In genomic region chr5:134883077-134883476, GRCm38 (mm10) we compare ENCODE assay signal across 14 mouse cellular contexts. TPM values are rescaled to one million over a fixed set of nuclear protein-coding genes. Genes with fewer than 3 reads are reported as not detected.
DNase-seq lines count a peak whose midpoint lies in the region; ATAC-seq lines count a peak whose summit lies in the region.
"Had no signal": no experiment of that assay in that cellular context is flagged by ENCODE, and none has a peak within 500 bp of the region (broad histone marks: within the 10 kb centered on the region; RNA-seq: fewer than 3 reads in every experiment).

No protein-coding gene starts in this region.

- 54% methylated on average over 3 of the region's 3 CpGs for WGBS in midbrain, embryonic 15.5 days

- intact Hi-C loops in left cerebral cortex, postnatal 4 days (cut with DNase I) = no loop called here
- intact Hi-C loops in left cerebral cortex, postnatal 25 days (cut with DNase I) = no loop called here

- no peaks in the 10 kb centered on the region for H3K4me1 ChIP-seq in midbrain, embryonic 15.5 days
- H3K4me1 ChIP-seq: heart, embryonic 15.5 days had no signal

- no peaks in the 10 kb centered on the region for H3K27me3 ChIP-seq in midbrain, embryonic 15.5 days (replicated peaks)
- H3K27me3 ChIP-seq: forebrain, embryonic 12.5 days had no signal

- no peaks in the 10 kb centered on the region for H3K36me3 ChIP-seq in midbrain, embryonic 15.5 days (replicated peaks)
- H3K36me3 ChIP-seq: forebrain, embryonic 12.5 days; heart, embryonic 15.5 days had no signal

- H3K4me3 ChIP-seq in midbrain, embryonic 15.5 days = no peak overlapping the region
- H3K4me3 ChIP-seq: forebrain, embryonic 12.5 days; heart, embryonic 15.5 days had no signal

- H3K4me2 ChIP-seq in midbrain, embryonic 15.5 days = no peak overlapping the region
- H3K4me2 ChIP-seq: forebrain, embryonic 12.5 days; heart, embryonic 15.5 days had no signal

- H3K9ac ChIP-seq in midbrain, embryonic 15.5 days = no peak overlapping the region
- H3K9ac ChIP-seq: forebrain, embryonic 12.5 days; heart, embryonic 15.5 days had no signal

- no peak overlapping the region for H3K27ac ChIP-seq in midbrain, embryonic 15.5 days
- H3K27ac ChIP-seq: forebrain, embryonic 12.5 days; heart, embryonic 15.5 days had no signal

- DNase-seq in left cerebral cortex, postnatal 4 days = peak; percentile 80
- DNase-seq in left cerebral cortex, postnatal 25 days (ENCODE audit: low spot score in 2 of 2) = no peak
- peak; percentile 86 for DNase-seq in cerebellum, adult 9-10 months
- peak; percentile 51 to 62 for DNase-seq in heart, adult 9 months (ENCODE audit: low spot score in 2 of 2)
- peak; percentile 14 for DNase-seq in lung, postnatal 25 days (ENCODE audit: low spot score)
- DNase-seq in retina, postnatal 1 day = no peak
- DNase-seq: kidney, adult 8-10 months; layer of hippocampus, postnatal 36 days; liver had no signal

- H3K9me3 ChIP-seq in midbrain, embryonic 15.5 days = no peaks in the 10 kb centered on the region
- H3K9me3 ChIP-seq: forebrain, embryonic 12.5 days; heart, embryonic 15.5 days had no signal

- ATAC-seq in midbrain, embryonic 15.5 days (replicated peaks) = no peak

RNA-seq across cellular contexts. Expression of gene Tmem270, which starts 23.5 kb away (rescaled TPM):
- not detected for total RNA-seq in left cerebral cortex, postnatal 4 days (2021)
- not detected for total RNA-seq in left cerebral cortex, postnatal 25 days (2021)
- not detected in 2 replicates for polyA plus RNA-seq in midbrain, embryonic 15.5 days (2015; fragmentation: Nextera tagmentation; extraction: Ambion mirVana)
- total RNA-seq: layer of hippocampus, postnatal 36 days; megakaryocyte, adult 5-6 weeks had no signal
- polyA plus RNA-seq: embryonic facial prominence, embryonic 11.5 days; forebrain, embryonic 12.5 days; heart, embryonic 15.5 days had no signal

RNA-seq across cellular contexts. Expression of gene Cldn13, which starts 32.2 kb away (rescaled TPM):
- total RNA-seq in left cerebral cortex, postnatal 4 days (2021) = not detected
- not detected for total RNA-seq in left cerebral cortex, postnatal 25 days (2021)
- 0.32 TPM in 1 of 2 replicates, not detected in the other for polyA plus RNA-seq in midbrain, embryonic 15.5 days (2015; fragmentation: Nextera tagmentation; extraction: Ambion mirVana)
- total RNA-seq: layer of hippocampus, postnatal 36 days had no signal

RNA-seq across cellular contexts. Expression of gene Mettl27, which starts 49.1 kb away (rescaled TPM):
- 1 to 10 TPM; 6.4 to 7.2 TPM for total RNA-seq in left cerebral cortex, postnatal 4 days (2021)
- total RNA-seq in left cerebral cortex, postnatal 25 days (2021) = 1 to 10 TPM; 9.0 to 9.8 TPM
- 7.2 and 8.4 TPM in 2 replicates for polyA plus RNA-seq in midbrain, embryonic 15.5 days (2015; fragmentation: Nextera tagmentation; extraction: Ambion mirVana)

Comparison
In these comparisons a context has a peak if more than half of its experiments do, and no peak if none do; other contexts are left out.
1. DNase-seq: peak in left cerebral cortex, postnatal 4 days (single experiment), cerebellum, adult 9-10 months (single experiment), heart, adult 9 months (2 of 2) and lung, postnatal 25 days (single experiment); none in left cerebral cortex, postnatal 25 days (0 of 2) and retina, postnatal 1 day (single experiment).